Mouse (Mus musculus) olfactory bulb, adult 2 months (tissue): ENCODE results near the gene Cacna2d4. TPM values are rescaled to one million over a fixed set of nuclear protein-coding genes. Genes with fewer than 3 reads are reported as not detected.

Source experiments
- H3K27ac ChIP-seq: fragments of 200-500 bp; 2 replicates; pipeline ENCODE4 v1.5.1; 2012; ENCODE audit warnings: low read depth, low read length; ENCODE audit not compliant: insufficient read depth
- H3K4me1 ChIP-seq: fragments of 200-500 bp; 2 replicates; pipeline ENCODE4 v1.6.1; 2012; ENCODE audit warnings: low read length; ENCODE audit not compliant: control insufficient read depth, insufficient read depth
- H3K4me3 ChIP-seq: fragments of 200-500 bp; 2 replicates; pipeline ENCODE4 v1.5.1; 2012; ENCODE audit warnings: mild to moderate bottlenecking, low read depth, low read length, moderate library complexity; ENCODE audit not compliant: insufficient read depth
- CTCF ChIP-seq: fragments of 200-500 bp; IDR thresholded peaks from 2 replicates; pipeline ENCODE4 v1.5.1; 2012; ENCODE audit warnings: low read depth, mild to moderate bottlenecking, low read length, moderate library complexity; ENCODE audit not compliant: insufficient read depth
- POLR2A ChIP-seq: fragments of 200-500 bp; IDR thresholded peaks from 2 replicates; pipeline ENCODE4 v1.6.1; 2012; ENCODE audit warnings: mild to moderate bottlenecking, low read depth, low read length, moderate library complexity; ENCODE audit not compliant: insufficient read depth
- WGBS: fragments of 180-500 bp; shearing (Covaris S2); methylation state at CpG from one replicate; pipeline ENCODE4 v1.1.7; 2018; 5-methylcytosine and 5-hydroxymethylcytosine counted together
- polyA plus RNA-seq: library from polyadenylated mRNA; stranded (reverse); fragments of >200 nt; gene quantifications from 2 replicates; pipeline ENCODE4 v1.2.4, GENCODE M21; 2012; ENCODE audit warnings: low replicate concordance; ENCODE audit not compliant: missing spikeins, insufficient read depth, insufficient read length

Gene Cacna2d4
- polyA plus RNA-seq, 1 experiment, result not detected

DNA sequence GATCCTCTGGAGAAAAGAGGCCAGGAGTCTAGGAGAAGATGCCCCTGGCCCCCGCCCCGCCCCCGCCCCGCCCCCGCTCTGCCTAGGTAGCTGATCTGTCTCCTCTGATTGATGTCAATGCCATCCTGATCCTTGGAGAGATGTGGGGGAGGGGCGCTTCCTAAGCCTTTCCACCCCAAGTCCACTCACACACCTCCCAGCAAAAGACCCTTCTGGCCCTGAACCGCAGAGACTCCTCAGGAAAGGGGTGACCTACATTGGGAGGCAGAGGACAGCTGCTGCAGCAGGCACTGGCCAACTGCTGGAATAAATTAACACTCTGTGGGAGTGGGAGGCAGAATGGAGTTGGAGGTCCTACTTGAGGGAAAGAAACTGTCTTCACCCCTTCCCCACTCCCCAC, 90.2 kb downstream of the Cacna2d4 start:
- no peak overlapping the region for H3K27ac ChIP-seq
- TF ChIP-seq CTCF, result no peak
- TF ChIP-seq POLR2A, result no peak
- H3K4me3 ChIP-seq, result no peak overlapping the region
- WGBS, result 68% methylated on average over 7 of the region's 7 CpGs
- H3K4me1 ChIP-seq, result peaks cover 58% of the 10 kb centered on the region

DNA sequence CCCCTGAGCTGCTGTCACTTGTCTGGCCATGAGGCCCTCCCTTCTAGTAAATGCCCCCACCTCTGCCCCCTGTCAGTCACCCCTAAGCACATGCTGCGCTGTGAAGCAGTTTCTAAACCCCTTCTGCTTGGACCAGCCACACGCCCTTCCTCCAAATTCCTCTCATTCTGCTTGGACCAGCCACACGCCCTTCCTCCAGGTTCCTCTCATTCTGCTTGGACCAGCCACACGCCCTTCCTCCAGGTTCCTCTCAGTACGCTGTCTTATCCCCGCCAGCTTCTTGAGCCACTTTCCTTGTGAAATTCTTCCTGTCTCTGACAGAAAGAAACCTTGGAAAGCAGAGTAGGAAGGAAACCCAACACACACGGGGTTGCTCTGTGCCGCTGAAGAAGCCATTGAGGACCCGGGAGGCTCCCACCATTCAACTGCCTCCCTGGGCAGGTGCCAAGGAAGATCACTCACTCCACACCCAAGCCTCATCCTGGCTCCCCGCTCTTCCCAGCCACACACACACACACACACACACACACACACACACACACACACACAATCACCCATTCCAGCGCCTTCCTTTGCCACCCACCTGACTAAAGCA, 92.3 kb downstream of the Cacna2d4 start:
- H3K4me1 ChIP-seq, result peaks cover 61% of the 10 kb centered on the region
- H3K4me3 ChIP-seq, result peak overlapping the region; percentile 91
- whole genome bisulfite sequencing, result 9% methylated on average over 10 of the region's 11 CpGs
- peak overlapping the region; percentile 98 for H3K27ac ChIP-seq
- TF ChIP-seq POLR2A, result no peak
- TF ChIP-seq CTCF, result no peak

DNA sequence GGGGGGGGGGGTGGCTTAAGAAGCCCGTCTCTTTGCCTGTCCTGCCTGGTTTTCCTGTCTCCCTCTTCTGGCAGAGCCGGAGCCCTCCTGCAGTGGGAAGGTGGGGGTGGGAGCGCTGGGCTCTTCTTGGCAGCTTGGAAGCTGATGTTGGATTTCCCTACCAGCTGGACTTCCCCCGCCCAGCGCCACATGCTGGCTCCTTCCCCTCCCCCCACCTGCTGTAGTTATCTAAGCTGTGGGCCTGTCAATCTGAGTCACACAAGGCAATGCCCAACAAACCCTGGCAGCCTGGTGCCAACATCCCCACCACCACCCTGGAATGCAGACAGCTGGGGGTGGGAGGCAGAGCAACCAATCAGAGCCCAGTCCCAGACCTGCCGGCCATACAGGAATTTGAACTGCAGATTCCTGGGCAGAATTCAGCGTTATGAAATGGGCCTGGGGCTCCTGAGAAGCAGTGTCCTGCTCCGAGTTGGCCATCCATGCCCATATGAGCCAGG, 92.9 kb downstream of the Cacna2d4 start:
- H3K4me3 ChIP-seq, result peak overlapping the region; percentile 91
- peaks cover 54% of the 10 kb centered on the region for H3K4me1 ChIP-seq
- TF ChIP-seq CTCF, result no peak
- TF ChIP-seq POLR2A, result no peak
- peak overlapping the region; percentile 98 for H3K27ac ChIP-seq
- 1% methylated on average over 8 of the region's 8 CpGs for WGBS

DNA sequence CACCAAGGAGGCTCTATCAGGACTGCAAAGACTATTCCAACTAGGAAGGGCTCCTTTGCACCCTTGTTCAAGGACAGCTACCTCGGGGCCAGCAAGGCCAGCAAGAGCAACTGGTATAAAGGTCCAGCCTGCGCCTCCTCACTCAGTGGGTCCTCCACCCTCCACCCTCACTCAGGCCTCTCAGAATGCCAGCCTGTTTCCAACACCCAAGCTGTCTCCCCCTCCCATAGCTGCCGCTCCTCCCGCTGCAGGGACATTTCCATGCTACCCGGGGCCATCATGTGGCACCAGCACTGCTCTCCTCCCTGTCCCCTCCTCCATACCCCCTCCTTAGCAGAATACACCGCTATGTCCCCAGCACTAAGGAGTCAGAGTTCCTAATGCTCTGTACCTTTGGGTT, 93.6 kb downstream of the Cacna2d4 start:
- WGBS, result 10% methylated on average over 6 of the region's 6 CpGs
- peak overlapping the region; percentile 98 for H3K27ac ChIP-seq
- H3K4me1 ChIP-seq, result peaks cover 53% of the 10 kb centered on the region
- TF ChIP-seq POLR2A, result no peak
- no peak for TF ChIP-seq CTCF
- H3K4me3 ChIP-seq, result peak overlapping the region; percentile 91

DNA sequence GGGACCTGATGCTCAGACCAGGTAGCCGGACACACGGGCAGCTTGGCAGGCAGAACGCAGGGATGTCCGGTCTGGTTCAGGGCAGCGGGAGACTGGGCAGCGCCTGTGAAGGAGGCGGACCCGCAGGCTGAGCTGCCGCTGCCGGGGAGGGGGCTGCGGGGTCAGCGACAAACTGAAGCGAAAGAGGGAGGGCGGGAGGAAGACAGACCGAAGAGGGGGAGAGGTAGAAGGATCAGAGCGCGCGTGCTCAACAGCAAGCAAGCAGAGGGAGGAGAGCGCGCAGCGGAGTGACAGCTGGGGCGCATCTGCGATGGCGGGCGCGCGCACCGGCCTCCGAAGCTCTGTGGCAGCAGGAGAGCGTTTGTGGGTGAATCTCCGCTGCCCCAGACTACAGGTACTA, 94.2 kb downstream of the Cacna2d4 start, which contains the start of gene Lrtm2:
Gene Lrtm2 (minus strand): TSS at position 261 of the 400 bp plus-strand sequence.
- under 1% methylated on average over 31 of the region's 31 CpGs for WGBS
- H3K4me1 ChIP-seq, result peaks cover 51% of the 10 kb centered on the region
- 0 out of 2 replicates have a peak, but pooled peaks have one; percentile 18 for TF ChIP-seq POLR2A
- TF ChIP-seq CTCF, result no peak
- H3K4me3 ChIP-seq, result peak within 1 kb of the TSS; percentile 91
- peak within 1 kb of the TSS; percentile 98 for H3K27ac ChIP-seq

DNA sequence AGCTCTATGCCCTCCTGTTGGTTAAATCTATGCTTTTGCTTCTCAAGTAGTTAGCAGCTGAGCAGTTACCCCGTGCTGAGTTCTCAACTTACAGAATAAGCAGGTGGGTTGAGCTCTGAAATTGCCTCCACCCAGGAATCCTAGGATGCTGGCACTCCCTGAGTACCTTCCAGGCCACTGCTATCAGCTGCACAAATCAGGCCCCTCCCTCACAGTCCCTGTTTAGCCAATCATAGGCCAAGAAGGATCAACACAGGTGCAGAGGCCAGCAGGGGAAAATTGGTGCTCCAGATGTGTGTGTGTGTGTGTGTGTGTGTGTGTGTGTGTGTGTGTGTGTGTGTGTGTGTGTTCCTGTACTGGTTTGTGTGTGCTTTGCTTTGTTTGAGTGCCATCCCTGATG, 95.8 kb downstream of the Cacna2d4 start:
- WGBS, result 23% methylated on average over 1 of the region's 1 CpGs
- Histone ChIP-seq H3K4me3 (no peak overlapping the region), H3K27ac (no peak overlapping the region), H3K4me1 (peaks cover 53% of the 10 kb centered on the region)
- no peak for TF ChIP-seq POLR2A
- no peak for TF ChIP-seq CTCF

DNA sequence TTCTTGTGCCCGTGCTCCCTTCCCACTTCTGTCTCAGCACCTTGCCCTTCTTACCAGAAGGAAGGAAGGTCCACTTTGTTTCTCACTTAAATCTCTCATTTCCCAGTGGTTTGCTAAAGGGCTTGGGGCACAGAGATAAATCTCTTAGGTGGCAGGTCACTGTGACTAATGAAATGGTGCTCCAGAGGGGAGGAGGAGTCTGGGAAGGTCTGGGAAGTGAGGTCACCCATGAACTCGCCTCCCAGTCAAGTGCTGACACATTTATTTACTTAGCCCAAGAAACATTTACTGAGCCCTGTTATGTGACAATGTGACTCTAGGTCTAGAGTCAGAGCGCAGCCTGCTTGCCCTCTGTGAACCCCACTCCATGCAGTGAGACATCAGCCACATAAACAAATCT, 96.9 kb downstream of the Cacna2d4 start:
- Histone ChIP-seq H3K4me1 (peaks cover 53% of the 10 kb centered on the region), H3K27ac (no peak overlapping the region), H3K4me3 (no peak overlapping the region)
- 60% methylated on average over 3 of the region's 3 CpGs for WGBS
- TF ChIP-seq POLR2A (no peak), CTCF (no peak)

DNA sequence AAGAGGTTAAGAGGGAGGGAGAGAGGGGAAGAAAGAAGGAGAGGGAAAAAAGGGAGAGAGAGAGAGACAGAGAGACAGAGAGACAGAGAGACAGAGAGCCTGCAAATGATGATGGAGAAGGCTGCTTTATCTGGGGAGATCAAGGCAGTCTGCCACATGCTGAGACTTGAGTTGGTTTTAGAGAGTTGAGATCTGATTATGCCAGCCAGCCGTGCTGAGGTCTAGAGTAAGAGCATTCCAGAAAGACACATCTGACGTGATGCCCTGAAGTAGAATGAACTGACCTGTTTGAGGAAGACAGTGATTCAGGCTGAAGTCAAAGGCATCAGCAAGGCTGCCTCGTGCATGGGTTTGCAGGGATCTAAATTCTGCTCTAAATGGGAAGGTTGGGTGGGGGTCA, 97.5 kb downstream of the Cacna2d4 start:
- TF ChIP-seq CTCF (no peak), POLR2A (no peak)
- Histone ChIP-seq H3K4me3 (no peak overlapping the region), H3K27ac (no peak overlapping the region), H3K4me1 (peaks cover 54% of the 10 kb centered on the region)
- WGBS, result 75% methylated on average over 3 of the region's 3 CpGs

DNA sequence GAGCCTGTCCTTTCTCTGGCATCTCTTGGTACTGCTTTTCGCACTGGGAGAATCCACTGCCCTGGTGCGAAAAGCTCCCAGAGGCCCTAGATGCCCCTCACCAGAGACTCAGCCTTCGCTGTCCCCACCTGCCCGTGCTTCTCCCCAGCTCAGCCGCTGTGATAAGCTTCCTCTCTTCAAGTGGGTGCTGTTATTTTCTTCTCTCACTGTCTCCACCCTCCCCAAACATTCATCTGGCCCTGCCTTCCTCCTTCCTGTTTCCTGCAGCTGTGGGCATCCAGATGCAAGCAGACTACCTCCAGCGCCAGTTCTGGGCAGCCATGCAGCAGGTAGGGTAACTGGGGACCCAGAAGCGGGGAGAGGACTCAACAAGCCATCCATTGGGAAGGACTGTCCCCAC, 99.8 kb downstream of the Cacna2d4 start:
- Histone ChIP-seq H3K4me1 (peaks cover 56% of the 10 kb centered on the region), H3K27ac (peak overlapping the region; percentile 60; the same call in 1 of the 2 replicates), H3K4me3 (0 out of 2 replicates have a peak overlapping the region, but pooled peaks have one; percentile 2)
- 72% methylated on average over 7 of the region's 7 CpGs for WGBS
- no peak for TF ChIP-seq CTCF
- TF ChIP-seq POLR2A, result no peak

DNA sequence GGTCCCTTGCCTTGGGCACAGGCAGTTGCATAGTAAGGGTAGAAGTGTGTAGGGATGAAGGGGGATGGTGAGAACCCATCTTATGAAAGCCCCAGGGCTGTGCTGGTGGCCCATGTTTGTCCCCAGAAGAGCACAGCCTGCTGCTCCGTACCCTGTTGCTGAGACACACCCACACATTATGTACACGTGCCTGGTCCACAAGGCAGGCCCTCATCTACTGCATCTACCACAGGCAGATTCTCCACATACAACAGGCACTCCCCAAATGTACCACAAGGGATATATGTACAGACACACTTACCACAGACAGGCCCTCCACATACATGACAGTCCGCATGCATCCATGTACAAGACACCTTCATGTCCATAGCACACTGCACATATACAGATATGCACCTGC, 101.0 kb downstream of the Cacna2d4 start:
- TF ChIP-seq CTCF, result no peak
- Histone ChIP-seq H3K27ac (no peak overlapping the region), H3K4me3 (no peak overlapping the region), H3K4me1 (peaks cover 47% of the 10 kb centered on the region)
- 60% methylated on average over 3 of the region's 3 CpGs for WGBS
